Mouse (Mus musculus): ENCODE measurements around the gene Col18a1. TPM values are rescaled to one million over a fixed set of nuclear protein-coding genes. Genes with fewer than 3 reads are reported as not detected.

Gene Col18a1
- total RNA-seq, 2 experiments from 2014 or later: 30.0 to 31.8 TPM

DNA sequence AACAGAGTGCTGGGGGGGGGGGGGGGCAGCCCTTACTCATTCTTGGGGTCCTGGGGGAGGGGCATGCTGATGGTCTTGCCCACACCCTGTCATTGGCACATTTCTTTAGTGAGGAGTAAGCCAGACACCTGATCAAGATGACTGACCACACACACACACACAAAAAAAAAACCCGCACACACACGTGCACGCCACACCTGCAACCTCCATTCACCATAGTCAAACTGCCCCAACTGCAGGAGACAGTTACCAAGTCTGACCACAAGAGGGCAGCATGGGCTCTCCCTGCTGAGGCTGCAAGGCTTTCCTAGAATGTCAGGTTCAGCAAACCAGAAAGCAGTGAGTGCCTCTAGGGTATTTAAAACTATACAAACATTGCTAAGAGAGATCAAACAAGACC is 83.9 kb downstream of the Col18a1 start:
- peak; percentile 75 to 87 for DNase-seq
- intact Hi-C loops (cut with DNase I): loop anchor here (2.0 kb wide), 1 partner anchor 48 kb away; no protein-coding TSS in a partner anchor

DNA sequence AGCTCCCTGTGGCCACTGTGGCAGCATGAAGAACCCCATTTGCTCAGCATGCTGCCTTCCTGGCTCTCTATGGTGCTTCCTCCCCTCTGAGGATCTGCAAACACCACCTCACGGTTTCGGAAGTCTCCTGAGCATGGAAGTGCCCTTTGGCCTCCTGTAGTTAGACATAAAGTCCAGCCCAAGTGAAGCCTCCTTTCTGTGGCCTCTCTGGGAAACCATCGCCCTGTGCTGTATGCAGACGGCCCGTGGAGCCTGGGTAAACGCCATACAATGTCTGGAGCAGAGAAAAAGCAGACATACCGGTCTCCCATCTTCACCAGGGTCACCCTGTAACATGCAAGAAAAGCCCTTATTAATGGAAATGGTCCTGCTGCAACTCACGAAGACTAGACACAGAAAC is 87.4 kb downstream of the Col18a1 start:
- DNase-seq: no peak
- intact Hi-C loops (cut with DNase I): no loop called here

DNA sequence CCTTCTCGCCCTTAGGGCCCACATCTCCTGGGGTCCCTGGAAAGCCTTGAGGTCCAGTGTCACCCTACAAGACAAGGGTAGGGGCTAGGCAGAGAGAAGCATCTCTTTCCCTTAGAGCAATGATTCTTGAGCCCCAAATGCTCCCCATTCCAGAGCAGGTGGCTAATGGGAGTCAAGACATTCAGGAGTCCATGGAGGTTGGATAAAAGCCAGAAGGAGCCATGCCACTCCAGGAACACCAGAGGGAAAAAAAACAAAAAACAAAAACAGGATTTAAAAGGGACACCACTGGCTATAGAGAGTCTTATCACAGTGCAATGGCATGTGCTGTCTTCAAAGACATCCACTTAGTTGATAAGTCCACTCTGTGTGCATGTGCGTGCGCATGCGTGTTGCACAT is 87.9 kb downstream of the Col18a1 start:
- intact Hi-C loops (cut with DNase I): no loop called here
- no peak for DNase-seq

DNA sequence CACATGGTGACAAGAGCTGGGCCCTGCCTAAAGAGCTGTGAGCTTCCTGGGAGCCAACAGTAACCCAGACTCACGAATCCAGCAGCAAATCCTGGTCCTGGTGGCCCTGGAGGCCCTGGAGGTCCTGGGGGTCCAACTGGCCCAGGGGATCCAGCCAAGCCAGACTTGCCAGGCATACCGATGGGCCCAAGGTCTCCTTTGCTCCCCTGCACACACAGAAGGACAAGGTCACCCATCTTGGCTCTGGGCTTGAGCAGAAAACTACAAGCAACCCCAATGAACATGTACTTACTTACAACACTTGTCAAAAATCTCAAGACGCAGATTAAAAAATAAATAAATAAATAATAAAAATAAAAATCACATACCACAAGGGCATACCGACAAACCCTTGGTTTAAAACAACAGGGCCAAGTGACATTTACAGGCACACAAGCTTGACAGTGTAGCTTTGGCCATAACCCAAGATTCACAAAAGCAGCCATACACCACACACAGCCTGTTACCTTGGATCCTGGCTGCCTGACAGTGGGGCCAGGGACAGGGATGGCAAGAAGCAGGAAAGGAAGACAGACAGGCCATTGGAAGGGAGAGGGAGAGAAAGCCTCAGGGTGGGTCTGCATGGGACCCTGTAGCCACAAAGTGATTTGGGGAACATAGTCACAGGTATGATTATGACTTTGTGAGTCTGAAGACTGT is 91.9 kb downstream of the Col18a1 start:
- intact Hi-C loops (cut with DNase I): no loop called here
- no peak for DNase-seq

DNA sequence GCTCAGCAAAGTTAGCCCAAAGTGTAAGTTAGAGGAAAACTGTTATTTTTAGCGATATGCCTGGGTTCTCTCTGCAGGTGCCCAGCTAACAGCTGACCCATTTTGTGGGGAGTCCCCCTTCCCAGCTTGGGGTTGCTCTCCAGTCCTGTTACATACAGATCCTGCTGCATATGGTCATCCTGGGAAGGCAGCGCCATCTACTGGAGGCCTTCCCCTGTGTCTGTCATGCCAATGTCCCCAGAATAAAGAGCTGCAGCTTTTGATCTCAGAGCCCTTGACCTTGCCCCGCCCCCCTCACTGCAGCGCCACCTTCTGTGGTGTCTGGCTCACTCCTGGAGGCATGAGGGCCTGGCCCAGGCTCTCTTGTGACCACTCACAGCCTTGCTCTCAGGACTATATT is 96.3 kb downstream of the Col18a1 start:
- DNase-seq: peak; percentile 60 to 65
- intact Hi-C loops (cut with DNase I): loop anchor here (2.0 kb wide), 1 partner anchor 233 kb away; no protein-coding TSS in a partner anchor

DNA sequence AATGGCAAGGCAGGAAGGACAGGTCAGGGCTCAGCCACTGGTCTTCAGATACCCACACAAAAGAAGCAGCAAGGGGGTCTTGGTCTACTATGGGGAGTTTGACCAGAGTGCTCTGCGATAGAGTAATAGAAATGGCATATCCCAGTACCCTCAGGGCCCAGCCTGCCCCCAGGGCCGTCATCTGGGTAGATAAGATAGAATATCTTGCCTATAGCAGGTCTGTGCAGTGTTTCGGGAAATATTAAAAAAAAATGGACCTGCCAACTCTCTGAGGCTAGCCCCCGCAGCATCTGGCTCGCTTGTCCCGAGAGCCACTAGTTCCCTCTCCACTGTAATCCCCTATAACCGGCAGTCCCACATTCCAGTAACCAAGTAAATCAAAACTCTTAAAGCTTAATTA is 97.9 kb downstream of the Col18a1 start:
- DNase-seq: no peak
- intact Hi-C loops (cut with DNase I): no loop called here

DNA sequence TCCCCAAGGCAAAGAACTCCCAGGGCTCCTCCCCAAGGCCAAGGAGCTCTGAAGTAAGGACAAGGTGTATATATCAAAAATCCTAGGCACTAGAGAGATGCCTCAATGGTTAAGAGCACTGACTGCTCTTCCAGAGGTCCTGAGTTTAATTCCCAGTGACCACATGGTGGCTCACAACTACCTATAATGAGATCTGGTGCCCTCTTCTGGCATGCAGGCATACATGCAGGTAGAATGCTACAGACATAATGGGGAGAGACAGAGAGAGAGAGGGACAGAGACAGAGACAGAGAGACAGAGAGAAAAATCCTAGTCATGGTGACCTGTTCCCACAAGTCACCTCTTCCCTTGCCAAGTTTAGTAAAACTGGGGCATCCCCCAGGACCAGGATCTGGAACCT is 101.7 kb downstream of the Col18a1 start:
- intact Hi-C loops (cut with DNase I): no loop called here
- no peak for DNase-seq

DNA sequence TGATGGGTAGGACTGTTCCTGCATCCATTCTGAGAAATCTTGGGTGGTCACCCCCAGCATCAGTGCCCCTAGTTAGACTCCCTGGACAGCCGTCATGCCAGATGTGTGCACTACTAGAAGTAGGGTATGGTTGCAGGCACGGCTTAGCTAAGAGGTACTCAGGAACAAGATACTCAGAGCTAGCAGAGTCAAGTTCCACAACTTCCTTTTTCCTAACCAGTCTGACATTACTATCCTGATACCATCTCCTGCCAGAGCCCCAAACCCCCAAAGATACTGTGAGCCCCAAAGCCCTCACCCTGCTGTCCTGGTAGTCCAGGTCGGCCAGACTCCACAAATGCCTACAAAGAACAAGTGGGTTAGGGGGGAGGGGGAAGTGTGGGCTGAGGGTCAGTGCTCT is 102.1 kb downstream of the Col18a1 start:
- no peak for DNase-seq
- intact Hi-C loops (cut with DNase I): no loop called here

DNA sequence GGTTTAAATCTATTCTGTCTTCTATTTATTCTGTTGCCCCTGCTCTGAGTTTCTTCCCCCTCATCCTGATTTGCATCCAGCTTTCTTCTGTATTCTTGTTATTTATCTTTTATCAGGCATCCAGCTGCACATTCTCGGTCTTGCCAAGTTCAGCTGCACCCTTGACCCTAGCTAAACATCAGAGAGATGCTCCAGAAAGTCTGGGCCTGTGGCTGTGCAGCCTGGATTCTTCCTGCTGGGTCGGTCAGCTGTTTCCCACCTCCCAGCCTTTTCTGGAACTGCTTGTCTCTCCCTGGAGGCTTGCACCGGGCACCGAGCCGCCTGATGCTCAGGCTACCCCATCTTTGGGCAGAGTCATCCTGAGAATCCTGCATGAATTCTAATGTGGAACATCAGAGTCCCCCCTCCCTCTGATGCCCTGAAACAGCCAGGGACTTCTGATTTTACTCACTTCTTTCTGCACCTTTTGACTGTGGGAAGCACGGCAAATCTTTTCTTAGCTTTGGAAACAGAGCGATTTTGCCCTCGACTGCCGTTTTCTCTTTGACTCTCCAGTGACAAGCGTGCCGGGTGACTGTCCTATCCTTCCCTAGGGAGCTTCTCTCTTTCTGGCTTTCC is 103.8 kb downstream of the Col18a1 start:
- peak; percentile 24 to 37 for DNase-seq
- intact Hi-C loops (cut with DNase I): no loop called here

DNA sequence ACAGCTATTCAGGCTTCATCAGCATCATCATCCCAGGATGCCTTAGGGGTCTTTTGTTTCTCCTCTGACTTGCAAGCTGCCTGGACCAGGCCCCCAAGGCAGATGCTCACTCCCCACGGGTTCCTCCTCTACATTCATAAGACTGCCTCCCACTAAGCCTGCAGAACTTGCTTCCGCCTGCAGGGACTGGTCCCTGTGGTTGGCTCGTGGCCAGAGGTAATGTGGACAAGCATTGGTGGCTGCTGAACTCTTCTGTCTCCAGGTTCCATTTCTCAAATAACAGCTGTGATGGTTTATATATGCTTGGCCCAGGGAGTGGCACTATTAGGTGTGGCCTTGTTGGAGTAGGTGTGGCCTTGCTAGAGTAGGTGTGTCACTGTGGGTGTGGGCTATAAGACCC is 104.9 kb downstream of the Col18a1 start:
- intact Hi-C loops (cut with DNase I): no loop called here
- DNase-seq: peak; percentile 12 to 35

DNA sequence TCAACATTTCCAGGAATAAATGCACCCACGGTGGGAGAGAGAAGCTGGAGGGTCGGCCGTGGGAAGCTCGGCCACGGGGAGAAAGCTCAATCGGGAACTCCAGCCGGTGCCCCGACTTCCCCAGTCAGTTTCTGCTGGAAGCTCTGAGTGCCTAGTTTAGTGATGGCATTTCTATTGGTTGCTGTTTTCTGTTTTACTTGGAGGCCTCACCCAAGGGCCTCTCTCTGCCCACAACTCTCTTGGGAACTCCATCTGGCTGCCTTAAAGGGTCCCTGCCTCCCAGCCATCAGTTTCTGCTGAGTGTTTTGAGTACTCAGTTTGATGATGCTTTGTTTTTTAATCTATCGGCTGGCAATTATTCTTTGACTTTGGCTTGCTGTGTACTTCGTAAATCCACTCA is 109.6 kb downstream of the Col18a1 start:
- intact Hi-C loops (cut with DNase I): no loop called here
- DNase-seq: no peak

DNA sequence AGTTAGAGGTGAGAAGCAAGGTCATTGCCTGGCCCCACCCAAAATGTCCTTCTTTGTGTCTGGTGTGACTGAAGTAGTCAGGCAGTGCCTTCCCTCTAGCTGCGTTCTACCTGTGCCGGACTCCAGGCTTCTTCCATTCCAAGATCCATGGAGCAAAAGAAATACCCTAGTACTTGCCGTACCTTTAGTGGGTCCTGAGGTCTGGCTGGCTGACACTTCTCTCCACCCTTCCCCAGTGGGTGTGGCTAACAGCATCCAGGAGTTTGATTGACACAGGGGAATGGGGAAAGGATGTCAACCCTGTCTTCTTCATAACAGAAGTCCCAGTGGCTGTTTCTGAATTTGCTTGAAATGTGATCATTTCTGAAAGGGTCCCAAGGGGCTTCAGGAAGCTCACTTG is 117.7 kb downstream of the Col18a1 start:
- DNase-seq: no peak
- intact Hi-C loops (cut with DNase I): no loop called here

DNA sequence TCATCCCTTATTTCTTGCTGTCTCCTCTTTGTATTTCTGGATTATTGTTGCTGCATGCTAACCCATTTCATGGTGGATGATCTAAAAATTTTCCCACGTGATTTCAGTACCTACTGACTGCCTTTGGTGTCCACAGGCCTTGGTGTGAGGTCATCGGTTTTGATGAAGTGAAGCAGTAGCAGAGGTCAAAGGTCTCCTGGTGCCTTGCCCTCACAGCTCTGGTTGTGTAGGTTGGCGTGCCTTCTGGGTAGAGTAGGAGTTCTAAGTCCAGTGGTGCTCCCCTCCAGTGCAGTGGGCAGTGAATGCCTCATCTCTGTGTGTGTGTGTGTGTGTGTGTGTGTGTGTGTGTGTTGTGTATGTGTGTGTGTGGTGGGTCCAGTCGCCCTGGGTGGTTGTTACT is 118.2 kb downstream of the Col18a1 start:
- no peak for DNase-seq
- intact Hi-C loops (cut with DNase I): no loop called here

DNA sequence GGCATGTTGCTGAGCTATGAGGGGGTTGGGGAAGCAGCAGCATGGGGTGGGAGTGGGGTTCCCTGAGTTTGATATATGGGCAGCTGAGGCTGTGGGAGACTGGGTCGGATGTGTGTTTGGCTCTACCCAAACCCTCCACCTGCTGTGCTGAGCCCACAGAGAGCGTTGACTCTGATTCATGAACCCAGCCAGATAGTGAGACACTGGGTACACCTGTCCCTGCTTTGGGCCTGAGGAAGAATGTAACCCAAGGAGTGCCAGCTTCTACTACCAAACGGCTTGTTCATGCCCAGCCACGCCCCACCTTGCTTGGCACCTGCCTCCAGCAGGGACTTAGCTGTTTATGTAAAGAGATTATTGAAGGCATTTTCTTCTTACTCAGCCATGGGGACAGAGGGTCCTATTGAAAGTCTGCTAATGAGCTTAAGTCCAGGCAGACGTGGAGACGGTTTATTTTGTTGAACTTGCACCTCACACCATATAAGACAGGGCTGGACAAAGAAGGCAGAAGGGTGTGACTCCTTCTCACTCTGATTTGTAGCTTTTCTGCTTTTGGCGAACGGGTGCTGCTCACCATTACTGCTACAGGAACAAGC is 127.7 kb downstream of the Col18a1 start:
- DNase-seq: no peak
- intact Hi-C loops (cut with DNase I): no loop called here

DNA sequence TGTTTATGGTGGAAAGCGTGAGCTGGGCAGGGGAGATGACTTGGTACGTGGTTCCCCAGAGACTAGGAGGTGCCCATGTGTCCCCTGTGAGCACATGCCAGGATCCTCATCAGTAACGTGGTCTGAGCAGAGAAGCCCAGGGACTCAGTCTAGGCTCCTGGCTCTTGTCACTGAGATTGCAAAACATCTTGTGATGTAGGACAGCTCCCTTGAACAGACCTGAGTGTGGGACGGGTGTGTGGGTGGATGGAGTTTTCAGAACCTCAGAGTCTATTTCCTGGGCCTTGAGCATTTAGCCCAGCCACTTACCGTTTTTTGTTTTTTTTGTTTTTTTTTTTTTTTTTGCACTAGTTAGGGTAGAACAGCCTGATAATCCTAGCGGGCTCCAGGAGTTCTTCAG is 130.9 kb downstream of the Col18a1 start:
- intact Hi-C loops (cut with DNase I): no loop called here
- DNase-seq: no peak

DNA sequence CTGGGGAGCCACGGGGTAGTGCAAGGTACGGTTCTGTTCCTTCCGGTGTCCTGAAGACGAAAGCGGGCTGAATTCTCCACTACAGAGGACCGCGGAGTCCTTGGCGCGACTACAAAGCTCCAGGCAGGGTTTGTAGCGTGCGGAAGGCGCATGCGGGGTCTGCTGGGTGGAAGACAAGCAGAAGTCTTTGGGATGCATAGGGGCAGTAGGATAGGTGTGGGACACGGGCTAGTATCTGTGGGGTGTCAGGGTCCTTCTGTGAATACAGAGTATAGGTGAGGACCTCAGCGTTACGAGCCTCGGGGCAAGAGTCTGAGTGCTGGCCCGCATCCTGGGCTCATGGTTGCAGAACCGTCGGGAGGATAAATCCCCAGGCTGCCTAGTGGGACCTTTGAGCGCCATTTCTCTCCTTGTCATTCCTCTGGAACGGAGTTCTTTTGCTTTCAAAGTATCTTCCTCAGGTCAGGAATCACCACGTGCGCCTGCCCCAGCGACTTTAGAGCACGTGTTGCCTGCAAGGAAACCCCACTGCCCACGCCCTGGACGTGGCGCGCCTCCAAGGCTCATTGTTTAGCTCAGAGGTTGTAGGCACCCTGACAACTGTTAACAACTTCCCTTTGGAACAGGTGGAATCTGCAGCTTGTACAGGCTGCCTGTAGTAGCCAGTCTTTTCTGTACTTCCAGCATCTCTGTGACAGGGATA is 132.9 kb downstream of the Col18a1 start:
- peak; percentile 68 to 70 for DNase-seq
- intact Hi-C loops (cut with DNase I): no loop called here

DNA sequence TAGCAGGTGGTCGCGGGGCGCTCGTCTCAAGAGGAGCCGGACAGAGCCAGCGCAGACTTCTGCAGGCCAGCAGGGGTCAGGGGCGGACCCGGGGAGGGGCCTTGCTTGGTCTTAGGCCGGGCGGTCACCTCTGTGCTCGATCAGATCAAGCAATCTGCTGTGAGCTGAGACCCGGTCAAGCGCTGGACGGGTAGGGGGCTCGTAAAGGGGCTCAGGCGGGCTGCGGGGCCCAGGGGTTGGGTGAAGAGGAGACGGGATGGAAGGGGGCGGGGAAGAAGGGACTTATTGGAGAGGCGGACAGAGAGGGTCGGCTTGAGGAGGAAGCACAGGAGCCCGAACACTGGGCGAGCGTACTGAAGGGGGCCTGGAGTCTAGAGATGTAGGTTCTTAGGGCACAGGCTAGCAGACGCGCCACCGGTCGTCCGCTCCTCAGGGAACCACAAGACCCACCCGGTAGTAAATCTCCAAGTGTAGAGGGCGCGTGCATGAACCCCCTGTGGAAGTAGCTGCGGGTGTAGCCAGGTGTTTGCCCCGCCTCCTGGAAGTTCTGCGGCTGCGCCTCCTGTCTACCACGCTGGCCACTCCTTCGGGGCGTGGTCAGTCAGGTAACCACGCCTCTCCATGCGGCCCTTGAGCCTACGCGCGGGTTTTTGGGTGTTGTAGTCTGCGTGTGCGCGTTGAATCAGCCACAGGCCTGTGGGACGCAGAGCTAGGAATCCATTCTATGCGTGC is 133.6 kb downstream of the Col18a1 start:
- DNase-seq: peak; percentile 87 to 93
- intact Hi-C loops (cut with DNase I): no loop called here

DNA sequence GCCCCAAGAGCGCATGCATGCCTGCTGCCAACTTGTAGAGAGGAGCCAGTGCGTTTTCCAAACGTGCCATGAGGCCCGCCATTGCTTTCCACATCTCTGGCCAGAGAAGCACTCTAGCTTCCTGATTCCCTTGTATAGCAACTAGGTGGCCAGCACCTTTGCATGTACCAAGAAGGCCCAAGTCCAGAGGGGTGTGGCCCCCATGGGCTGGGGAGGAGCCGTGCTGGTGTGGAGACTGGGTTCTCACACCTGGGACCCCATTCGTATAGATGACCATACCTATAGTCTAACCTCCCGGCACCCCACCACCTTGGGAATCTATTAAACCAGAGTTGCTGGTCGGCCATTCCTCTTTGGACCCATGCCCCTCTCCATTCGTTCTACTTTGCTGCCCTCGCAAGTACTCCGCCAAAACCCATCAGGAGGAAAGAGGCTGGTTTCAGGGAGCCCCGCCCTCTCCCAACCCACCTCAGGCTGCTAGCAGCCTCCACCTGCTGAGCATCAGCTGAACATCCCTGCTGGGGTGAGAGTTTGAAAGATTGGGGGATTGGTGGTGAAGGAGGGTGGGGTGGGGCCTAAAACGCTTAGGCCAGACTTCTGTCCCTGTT is 134.5 kb downstream of the Col18a1 start, which contains the start of gene Slc19a1:
Gene Slc19a1, plus strand, starts transcription at position 474 of the 608 bp plus-strand sequence.
- DNase-seq: no peak
- intact Hi-C loops (cut with DNase I): no loop called here

DNA sequence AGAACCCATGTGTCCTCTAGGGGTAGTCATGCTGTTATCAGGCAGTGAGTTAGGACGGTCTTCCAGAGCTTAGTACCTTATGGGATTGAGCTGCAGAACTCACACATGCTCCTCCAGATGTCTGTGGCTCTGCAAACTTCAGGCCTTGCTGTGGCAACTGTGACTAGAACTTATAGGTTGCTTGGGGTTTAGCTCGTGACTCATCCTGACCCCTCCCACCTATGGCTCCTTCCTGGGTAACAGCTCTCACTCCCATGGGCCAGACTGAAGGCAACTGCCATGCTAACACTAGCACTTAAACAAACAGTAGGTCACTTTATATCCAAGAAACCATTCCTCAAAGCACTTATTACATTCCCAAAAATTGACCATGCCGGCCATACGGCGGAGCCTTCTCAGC is 135.7 kb downstream of the Col18a1 start:
- DNase-seq: no peak
- intact Hi-C loops (cut with DNase I): no loop called here

DNA sequence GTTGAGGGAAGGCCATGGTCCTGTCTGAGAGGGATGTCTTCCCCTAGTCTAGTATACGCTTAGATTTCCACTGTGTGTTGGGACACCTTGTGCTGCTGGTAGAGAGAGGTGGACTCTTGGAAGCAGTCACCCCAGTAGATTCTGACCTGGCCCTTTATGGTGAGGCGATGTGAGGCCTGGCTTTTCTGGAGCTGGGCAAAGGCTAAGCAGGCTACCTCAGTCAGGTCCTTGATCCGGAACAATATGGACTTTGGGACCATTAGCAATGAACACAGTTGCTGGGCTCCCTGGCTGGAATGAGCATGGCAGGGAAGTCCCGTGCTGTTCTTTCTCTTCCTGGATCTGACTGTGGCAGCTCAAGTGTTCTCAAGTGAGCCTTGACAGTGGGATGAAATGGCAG is 136.6 kb downstream of the Col18a1 start:
- DNase-seq: no peak
- intact Hi-C loops (cut with DNase I): no loop called here

Measured in heart, postnatal 14 days (tissue).